ENCODE assay signal across 14 mouse cellular contexts in genomic region chr13:109312542-109312941, GRCm38 (mm10).
"Had no signal": no experiment of that assay in that cellular context is flagged by ENCODE, and none has a peak within 500 bp of the region (broad histone marks: within the 10 kb centered on the region; RNA-seq: fewer than 3 reads in every experiment).

No protein-coding gene starts in this region.

- H3K4me2 ChIP-seq: kidney, embryonic 15.5 days; liver, embryonic 11.5 days; liver, embryonic 15.5 days; midbrain, embryonic 11.5 days had no signal

- H3K27me3 ChIP-seq: kidney, embryonic 15.5 days; liver, embryonic 15.5 days; megakaryocyte, embryonic 14.5 days had no signal

- DNase-seq: kidney, adult 18-20 months; kidney, postnatal 14 days; lung, adult 2 months; lung, postnatal 14 days; thymus, postnatal 4 days had no signal

- H3K4me3 ChIP-seq: kidney, embryonic 15.5 days; left cerebral cortex, adult 2 months; limb, embryonic 10.5 days; liver, embryonic 15.5 days; megakaryocyte, embryonic 14.5 days had no signal

- H3K27ac ChIP-seq: kidney, embryonic 15.5 days; left cerebral cortex, adult 2 months; limb, embryonic 10.5 days; liver, embryonic 15.5 days; macrophage; stomach, postnatal 0 days had no signal

- H3K36me3 ChIP-seq: kidney, embryonic 15.5 days; limb, embryonic 10.5 days; liver, embryonic 15.5 days had no signal

- H3K9ac ChIP-seq: kidney, embryonic 15.5 days; liver, embryonic 15.5 days had no signal

- H3K9me3 ChIP-seq: kidney, embryonic 15.5 days; limb, embryonic 10.5 days; liver, embryonic 15.5 days had no signal

- H3K4me1 ChIP-seq: kidney, embryonic 15.5 days; limb, embryonic 10.5 days; megakaryocyte, embryonic 14.5 days had no signal
